Mouse (Mus musculus) intestine, postnatal 0 days (tissue): Measurements from ENCODE around the gene Klhl32. TPM values are rescaled to one million over a fixed set of nuclear protein-coding genes. Genes with fewer than 3 reads are reported as not detected.

ENCODE experiments used
- ATAC-seq: fragments of 200-750 bp; cut with Nextera tagmentation; 2 replicates; pipeline ENCODE4 v1.8.0; 2017; ENCODE audit warnings: mild to moderate bottlenecking, moderate TSS enrichment, moderate library complexity
- H3K27ac ChIP-seq: fragments of 300-500 bp; sonication (generic); 2 replicates; pipeline ENCODE4 v1.5.1; 2014; ENCODE audit warnings: mild to moderate bottlenecking, low read depth, low read length, moderate library complexity
- H3K27me3 ChIP-seq: fragments of 300-500 bp; sonication (generic); replicated peaks from 2 replicates; pipeline ENCODE4 v1.6.1; 2014; ENCODE audit warnings: low read length, mixed read lengths; ENCODE audit not compliant: control insufficient read depth, insufficient read depth
- H3K36me3 ChIP-seq: fragments of 300-500 bp; sonication (generic); 2 replicates; pipeline ENCODE4 v1.6.1; 2014; ENCODE audit warnings: mild to moderate bottlenecking, moderate library complexity; ENCODE audit not compliant: control insufficient read depth, insufficient read depth
- H3K4me1 ChIP-seq: fragments of 300-500 bp; sonication (generic); replicated peaks from 2 replicates; pipeline ENCODE4 v1.6.1; 2014; ENCODE audit warnings: antibody characterized with exemption, low read length, mixed read lengths; ENCODE audit not compliant: control insufficient read depth, insufficient read depth
- H3K4me2 ChIP-seq: fragments of 300-500 bp; sonication (generic); replicated peaks from 2 replicates; pipeline ENCODE4 v1.6.1; 2014; ENCODE audit warnings: low read depth, mild to moderate bottlenecking, moderate library complexity
- H3K4me3 ChIP-seq: fragments of 300-500 bp; sonication (generic); 2 replicates; pipeline ENCODE4 v1.5.1; 2014; ENCODE audit warnings: low read depth, low read length
- H3K9ac ChIP-seq: fragments of 300-500 bp; sonication (generic); 2 replicates; pipeline ENCODE4 v1.6.1; 2014; ENCODE audit warnings: mild to moderate bottlenecking, low read depth, low read length
- H3K9me3 ChIP-seq: fragments of 300-500 bp; sonication (generic); 2 replicates; pipeline ENCODE4 v1.6.1; 2016; ENCODE audit warnings: mixed run types; ENCODE audit not compliant: control insufficient read depth
- CTCF ChIP-seq: sonication (generic); IDR thresholded peaks from 2 replicates; pipeline ENCODE4 v1.5.1; 2016; ENCODE audit warnings: low read depth, mild to moderate bottlenecking, control low read depth, antibody characterized with exemption, moderate library complexity
- WGBS: fragments of 180-500 bp; shearing (Covaris S2); extraction: QIAGEN DNeasy Blood & Tissue Kit; methylation state at CpG from one replicate; pipeline ENCODE4 v1.1.7; 2014; 5-methylcytosine and 5-hydroxymethylcytosine counted together
- polyA plus RNA-seq: library from polyadenylated mRNA; unstranded; fragments of >200 nt; fragmentation: Nextera tagmentation; extraction: Ambion mirVana; gene quantifications from 2 replicates; pipeline ENCODE4 v1.2.1, GENCODE M21; 2015

The Klhl32 gene
- polyA plus RNA-seq, 1 experiment from 2014 or later: 2.6 TPM

- TF ChIP-seq CTCF: no peak
- WGBS: 74% methylated on average over 9 of the region's 9 CpGs
- Histone ChIP-seq H3K9me3 (no peaks in the 10 kb centered on the region), H3K27ac (no peak overlapping the region), H3K36me3 (no peaks in the 10 kb centered on the region), H3K4me1 (no peaks in the 10 kb centered on the region), H3K4me2 (no peak overlapping the region), H3K4me3 (no peak overlapping the region), H3K9ac (no peak overlapping the region), H3K27me3 (no peaks in the 10 kb centered on the region)
- ATAC-seq: no peak
These were observed 219.6 kb downstream of the Klhl32 start for GRCm38 (mm10) chr4:24631177-24631911.

GRCm38 (mm10) chr4:24630430-24630829 is 220.5 kb downstream of the Klhl32 start:
- Histone ChIP-seq H3K27me3 (no peaks in the 10 kb centered on the region), H3K27ac (no peak overlapping the region), H3K4me1 (no peaks in the 10 kb centered on the region), H3K4me2 (no peak overlapping the region), H3K9ac (no peak overlapping the region), H3K9me3 (no peaks in the 10 kb centered on the region), H3K4me3 (no peak overlapping the region), H3K36me3 (no peaks in the 10 kb centered on the region)
- 52% methylated on average over 2 of the region's 2 CpGs for WGBS
- no peak for ATAC-seq
- no peak for TF ChIP-seq CTCF

GRCm38 (mm10) chr4:24627871-24628270 is 223.1 kb downstream of the Klhl32 start:
- H3K27me3 ChIP-seq: no peaks in the 10 kb centered on the region
- H3K4me1 ChIP-seq: no peaks in the 10 kb centered on the region
- H3K4me3 ChIP-seq: no peak overlapping the region
- H3K27ac ChIP-seq: no peak overlapping the region
- ATAC-seq: no peak
- no peaks in the 10 kb centered on the region for H3K36me3 ChIP-seq
- no peak overlapping the region for H3K4me2 ChIP-seq
- H3K9me3 ChIP-seq: no peaks in the 10 kb centered on the region
- WGBS: 64% methylated on average over 1 of the region's 1 CpGs
- no peak for TF ChIP-seq CTCF
- H3K9ac ChIP-seq: no peak overlapping the region

GRCm38 (mm10) chr4:24626686-24627085 is 224.2 kb downstream of the Klhl32 start:
- TF ChIP-seq CTCF: no peak
- no peak for ATAC-seq
- H3K36me3 ChIP-seq: no peaks in the 10 kb centered on the region
- 65% methylated on average over 4 of the region's 4 CpGs for WGBS
- no peak overlapping the region for H3K27ac ChIP-seq
- H3K4me2 ChIP-seq: no peak overlapping the region
- no peaks in the 10 kb centered on the region for H3K27me3 ChIP-seq
- H3K4me3 ChIP-seq: no peak overlapping the region
- no peaks in the 10 kb centered on the region for H3K9me3 ChIP-seq
- no peak overlapping the region for H3K9ac ChIP-seq
- H3K4me1 ChIP-seq: no peaks in the 10 kb centered on the region

GRCm38 (mm10) chr4:24625951-24626584 is 224.9 kb downstream of the Klhl32 start:
- Histone ChIP-seq H3K4me1 (no peaks in the 10 kb centered on the region), H3K36me3 (no peaks in the 10 kb centered on the region), H3K4me2 (no peak overlapping the region), H3K27ac (no peak overlapping the region), H3K4me3 (no peak overlapping the region), H3K27me3 (no peaks in the 10 kb centered on the region), H3K9me3 (no peaks in the 10 kb centered on the region), H3K9ac (no peak overlapping the region)
- ATAC-seq: no peak
- 71% methylated on average over 13 of the region's 13 CpGs for WGBS
- no peak for TF ChIP-seq CTCF

GRCm38 (mm10) chr4:24621422-24622187 is 229.3 kb downstream of the Klhl32 start:
- no peak for TF ChIP-seq CTCF
- Histone ChIP-seq H3K4me3 (no peak overlapping the region), H3K27me3 (no peaks in the 10 kb centered on the region), H3K4me1 (no peaks in the 10 kb centered on the region), H3K27ac (no peak overlapping the region), H3K4me2 (no peak overlapping the region), H3K9ac (no peak overlapping the region), H3K9me3 (no peaks in the 10 kb centered on the region), H3K36me3 (no peaks in the 10 kb centered on the region)
- no peak for ATAC-seq
- WGBS: 76% methylated on average over 9 of the region's 9 CpGs
